Mouse (Mus musculus): ENCODE measurements around the gene Gm6217. TPM values are rescaled to one million over a fixed set of nuclear protein-coding genes. Genes with fewer than 3 reads are reported as not detected.

Gm6217 gene
- polyA plus RNA-seq, 1 experiment, result not detected

DNA sequence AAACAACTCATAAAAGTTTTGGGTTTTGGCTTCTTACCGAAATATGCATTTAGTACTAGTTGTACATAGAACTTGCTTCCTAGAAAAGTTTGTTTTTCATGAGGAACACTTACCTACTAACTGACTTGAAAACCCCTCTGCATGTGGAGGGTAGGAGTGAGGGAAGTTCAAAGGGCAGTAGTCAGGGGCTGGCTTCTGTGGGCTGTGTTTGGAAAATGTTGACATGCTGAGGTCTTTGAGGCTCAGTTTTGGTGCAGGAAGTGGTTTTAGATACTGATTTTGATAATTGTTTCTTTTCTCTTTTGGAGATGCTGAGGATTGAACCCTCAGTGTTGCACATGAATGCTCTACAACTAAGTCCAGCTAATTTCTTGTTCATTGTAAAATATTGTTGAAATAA, 30.6 kb downstream of the Gm6217 start:
- TF ChIP-seq GATA1 (IDR thresholded peaks at IDR 0.05; ENCODE audit: low read length), result no peak

- TF ChIP-seq GATA1 (IDR thresholded peaks at IDR 0.05; ENCODE audit: low read length), result no peak
Observed at GRCm38 (mm10) chr1:82893269-82893668, 37.9 kb downstream of the Gm6217 start.

Other genes starting within 250 kb of the Gm6217 start
- gene Mff, start 206.5 kb downstream of the Gm6217 start, polyA plus RNA-seq (2012), result 326 and 432 TPM in 2 replicates
- gene Tm4sf20, start 162.9 kb downstream of the Gm6217 start, polyA plus RNA-seq (2012), result not detected in 2 replicates
- not detected in 2 replicates for gene Gm47791, start 160.2 kb downstream of the Gm6217 start, polyA plus RNA-seq (2012)
- 21.9 and 24.4 TPM in 2 replicates for gene Agfg1, start 91.9 kb downstream of the Gm6217 start, polyA plus RNA-seq (2012)
- 0.13 and 0.15 TPM in 2 replicates for gene A030005L19Rik, start 18.1 kb downstream of the Gm6217 start, polyA plus RNA-seq (2012)
- gene A030014E15Rik, start 6.5 kb downstream of the Gm6217 start, polyA plus RNA-seq (2012), result not detected in 2 replicates
- not detected in 2 replicates for gene A030003K21Rik, start 12.0 kb upstream of the Gm6217 start, polyA plus RNA-seq (2012)
- not detected in 2 replicates for gene Gm7544, start 24.6 kb upstream of the Gm6217 start, polyA plus RNA-seq (2012)
- gene Gm47955, start 28.9 kb upstream of the Gm6217 start, polyA plus RNA-seq (2012), result not detected in 2 replicates
- not detected in 2 replicates for gene Gm47959, start 69.1 kb upstream of the Gm6217 start, polyA plus RNA-seq (2012)
- not detected in 2 replicates for gene Slc19a3, start 107.0 kb upstream of the Gm6217 start, polyA plus RNA-seq (2012)
- gene Krtap28-10, start 111.1 kb upstream of the Gm6217 start, polyA plus RNA-seq (2012), result not detected in 2 replicates
- gene Gm47969, start 113.5 kb upstream of the Gm6217 start, polyA plus RNA-seq (2012), result not detected in 2 replicates
- gene A030005K14Rik, start 128.0 kb upstream of the Gm6217 start, polyA plus RNA-seq (2012), result not detected in 2 replicates
- not detected in 2 replicates for gene Krtap28-13, start 129.5 kb upstream of the Gm6217 start, polyA plus RNA-seq (2012)
- gene Ccl20, start 185.4 kb upstream of the Gm6217 start, polyA plus RNA-seq (2012), result not detected in 2 replicates
- not detected in 2 replicates for gene Daw1, start 228.4 kb upstream of the Gm6217 start, polyA plus RNA-seq (2012)